Mouse (Mus musculus) layer of hippocampus, adult 9-11 months (tissue): ENCODE measurements around the gene Med24.
A peak's percentile ranks its signal among the peaks of the same experiment; 100 is the strongest.

Experiments used
- DNase-seq: peaks from one replicate; pipeline ENCODE4 v3.0.0; 2022

Gene Med24

GRCm38 (mm10) chr11:98729119-98729588 is at the start of gene Med24:
Med24 (minus strand) TSS chr11:98729435.
- peak; percentile 95 for DNase-seq

- no peak for DNase-seq
These were observed 48.7 kb upstream of the Med24 start for GRCm38 (mm10) chr11:98777888-98778287.

- no peak for DNase-seq
These were observed 47.8 kb upstream of the Med24 start for GRCm38 (mm10) chr11:98776843-98777590.

- no peak for DNase-seq
These were observed 47.0 kb upstream of the Med24 start for GRCm38 (mm10) chr11:98776052-98776764.

GRCm38 (mm10) chr11:98775348-98776051 is 46.3 kb upstream of the Med24 start:
- DNase-seq: peak; percentile 100

GRCm38 (mm10) chr11:98774582-98775347 is 45.5 kb upstream of the Med24 start, which contains the start of gene Nr1d1:
Nr1d1 (minus strand) TSS chr11:98775333.
- no peak for DNase-seq

- peak; percentile 100 for DNase-seq
These were observed 44.5 kb upstream of the Med24 start for GRCm38 (mm10) chr11:98773635-98774295.

GRCm38 (mm10) chr11:98772667-98773171 is 43.5 kb upstream of the Med24 start:
- peak; percentile 67 for DNase-seq

GRCm38 (mm10) chr11:98771844-98772525 is 42.8 kb upstream of the Med24 start:
- peak; percentile 25 for DNase-seq

GRCm38 (mm10) chr11:98771131-98771530 is 41.9 kb upstream of the Med24 start:
- DNase-seq: peak; percentile 38

GRCm38 (mm10) chr11:98770096-98770975 is 41.1 kb upstream of the Med24 start:
- DNase-seq: peak; percentile 85

GRCm38 (mm10) chr11:98769007-98769954 is 40.0 kb upstream of the Med24 start:
- peak; percentile 12 for DNase-seq

GRCm38 (mm10) chr11:98768127-98769006 is 39.1 kb upstream of the Med24 start:
- no peak for DNase-seq

GRCm38 (mm10) chr11:98767713-98768112 is 38.5 kb upstream of the Med24 start:
- DNase-seq: no peak

GRCm38 (mm10) chr11:98767276-98767675 is 38.0 kb upstream of the Med24 start:
- DNase-seq: no peak

GRCm38 (mm10) chr11:98766816-98767215 is 37.6 kb upstream of the Med24 start:
- DNase-seq: no peak

GRCm38 (mm10) chr11:98766346-98766745 is 37.1 kb upstream of the Med24 start:
- DNase-seq: no peak
